8 mouse cellular contexts compared by ENCODE assay signal in genomic region chr13:35905879-35906481, GRCm38 (mm10). TPM values are rescaled to one million over a fixed set of nuclear protein-coding genes. Genes with fewer than 3 reads are reported as not detected.
DNase-seq lines count a peak whose midpoint lies in the region; ATAC-seq lines count a peak whose summit lies in the region.

Gene Rpp40, minus strand, starts transcription at chr13:35906359.

- peak within 1 kb of the TSS; percentile 86 for H3K4me2 ChIP-seq in lung, embryonic 16.5 days (ENCODE audit: low read depth, low read length)

- H3K4me1 ChIP-seq in lung, embryonic 16.5 days (replicated peaks; ENCODE audit: control insufficient read depth, insufficient read depth, low read length): no peaks in the 10 kb centered on the region

- no peaks in the 10 kb centered on the region for H3K36me3 ChIP-seq in lung, embryonic 16.5 days (ENCODE audit: control insufficient read depth, insufficient read depth, low read length)

- no peak within 1 kb of the TSS for H3K27ac ChIP-seq in lung, embryonic 16.5 days (ENCODE audit: low read length)

- H3K9ac ChIP-seq in lung, embryonic 16.5 days (ENCODE audit: low read length): peak within 1 kb of the TSS; percentile 77

- peak within 1 kb of the TSS; percentile 86 for H3K4me3 ChIP-seq in lung, embryonic 16.5 days (ENCODE audit: low read length)

- under 1% methylated on average over 32 of the region's 35 CpGs for WGBS in lung, embryonic 16.5 days

- peak; percentile 99 to 100 for ATAC-seq in hematopoietic stem cell, adult 5-6 weeks (replicated peaks in 1 of 2; ENCODE audit: insufficient read depth in 1 of 2, low FRiP score in 2 of 2, low TSS enrichment in 1 of 2, low read depth in 1 of 2, poor library complexity in 2 of 2, severe bottlenecking in 2 of 2)
- peak; percentile 100 for ATAC-seq in lung, embryonic 16.5 days (ENCODE audit: low read depth)

- H3K9me3 ChIP-seq in lung, embryonic 16.5 days (ENCODE audit: control insufficient read depth, low read length): no peaks in the 10 kb centered on the region

- DNase-seq in MEL-GATA-1-ER (ENCODE audit: extremely low read depth, low read depth): peak; percentile 92
- DNase-seq in cerebellum, adult 8-10 months: peak; percentile 87
- DNase-seq in forelimb bud, embryonic 11.5 days (ENCODE audit: low read depth, low spot score): peak; percentile 91
- peak; percentile 93 for DNase-seq in layer of hippocampus, adult 9-10 months (ENCODE audit: low spot score)
- peak; percentile 86 for DNase-seq in ovary, postnatal 10 days (ENCODE audit: low spot score)
- DNase-seq in thymus, postnatal 10 days (ENCODE audit: low spot score in 2 of 2): peak; percentile 79 to 80

- H3K27me3 ChIP-seq in lung, embryonic 16.5 days (ENCODE audit: control insufficient read depth, insufficient read depth, low read depth, low read length): no peaks in the 10 kb centered on the region

RNA-seq across cellular contexts. Expression of gene Rpp40, which starts in this region (rescaled TPM):
- total RNA-seq in hematopoietic stem cell, adult 5-6 weeks (2017): 13.0 and 19.3 TPM in 2 replicates
- 13.8 and 14.4 TPM in 2 replicates for polyA plus RNA-seq in lung, embryonic 16.5 days (2015; fragmentation: Nextera tagmentation; extraction: Ambion mirVana)
